Mouse (Mus musculus) B cell, adult 67 days (primary cell): Measurements from ENCODE around the gene Tfdp2. TPM values are rescaled to one million over a fixed set of nuclear protein-coding genes. Genes with fewer than 3 reads are reported as not detected.

Experiments used
- total RNA-seq, 2 experiments: library from RNA; stranded (reverse); gene quantifications; 4 replicates each; pipeline ENCODE4 v1.2.4; 2023

Gene Tfdp2
- total RNA-seq, result 10 to 100 TPM; 15.8 to 17.5 TPM

GRCm38 (mm10) chr9:96195885-96196622 lies at the start of gene Tfdp2:
Gene Tfdp2 (plus strand): TSS chr9:96196275.

GRCm38 (mm10) chr9:96364141-96364838 lies 168.2 kb downstream of the Tfdp2 start, which contains the start of gene Atp1b3:
Gene Atp1b3 (minus strand): TSS chr9:96364442.

Other genes with a start within 250 kb of the Tfdp2 start
- gene Xrn1, start 241.5 kb upstream of the Tfdp2 start, total RNA-seq, result 10 to 100 TPM; 54.6 to 56.0 TPM
- 1 to 10 TPM; 7.5 TPM for gene Gk5, start 76.9 kb upstream of the Tfdp2 start, total RNA-seq
- 100 to 1,000 TPM in 1 of 2 experiments, 10 to 100 TPM in 1; 87.8 to 103 TPM for gene Atp1b3, start 168.2 kb downstream of the Tfdp2 start, total RNA-seq